Mouse (Mus musculus): ENCODE measurements around the gene Dhrs9.

GRCm38 (mm10) chr2:69376780-69377179 is 3.5 kb upstream of the Dhrs9 start:
- TF ChIP-seq POLR2A (IDR thresholded peaks at IDR 0.05; ENCODE audit: low read depth, low read length) = no peak
- no peak for TF ChIP-seq CTCF (conservative IDR thresholded peaks at IDR 0.05; ENCODE audit: insufficient read depth, insufficient read length, low read depth, low read length)

Data from kidney, adult 2 months (tissue).